In the genomic region with DNA sequence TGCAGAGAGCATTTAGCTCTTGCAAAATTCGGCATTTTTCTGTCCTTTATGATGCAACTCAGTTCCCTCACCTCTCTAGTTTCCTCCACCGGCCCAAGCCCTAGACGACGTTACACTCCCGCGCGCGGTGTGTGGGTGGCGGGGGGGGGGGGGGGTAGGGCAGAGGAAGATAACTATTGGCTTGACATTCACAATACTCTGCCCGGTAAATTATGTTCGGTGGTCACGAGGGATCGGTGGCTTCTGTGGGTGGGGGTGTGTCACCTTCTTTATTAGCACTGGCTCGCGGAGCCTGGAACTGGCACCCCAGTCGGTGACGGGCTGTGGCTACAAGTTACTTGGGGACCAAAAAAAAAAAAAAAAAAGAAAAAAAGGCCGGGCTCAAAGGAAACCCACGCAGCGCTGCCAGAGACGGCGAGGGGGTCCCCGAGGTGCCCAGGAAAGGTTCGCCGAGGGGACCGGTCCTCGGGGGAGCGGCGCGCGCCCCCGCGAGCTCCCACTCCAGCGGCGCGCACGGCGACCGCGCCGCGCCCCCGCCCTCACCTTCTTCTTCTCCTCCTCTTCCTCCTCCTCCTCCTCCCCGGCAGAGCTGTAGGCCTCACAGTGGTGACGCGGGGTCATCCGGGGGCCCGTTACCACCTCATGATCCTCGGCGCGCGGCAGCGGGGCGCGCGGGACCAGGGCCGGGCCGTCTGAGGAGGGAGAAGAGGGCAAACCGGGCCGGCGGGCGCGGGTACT, we compare ENCODE assay signal across 8 mouse cellular contexts. TPM values are rescaled to one million over a fixed set of nuclear protein-coding genes. Genes with fewer than 3 reads are reported as not detected.
DNase-seq lines count a peak whose midpoint lies in the region; ATAC-seq and TF ChIP-seq lines count a peak whose summit lies in the region.

No protein-coding gene starts in this region.

- no peak; the same call in 1 of the 2 replicates for TF ChIP-seq POLR2A in bone marrow, adult 2 months (IDR thresholded peaks at IDR 0.05; ENCODE audit: borderline replicate concordance, control insufficient read depth, low read depth, low read length)
- no peak; the same call in 1 of the 2 replicates for TF ChIP-seq POLR2A in embryonic fibroblast, embryonic 13.5 days (IDR thresholded peaks at IDR 0.05; ENCODE audit: low read depth, low read length)
- TF ChIP-seq POLR2A in myocyte (IDR thresholded peaks at IDR 0.05; ENCODE audit: insufficient read length, low read depth), result no peak

- H3K9ac ChIP-seq in heart, embryonic 11.5 days (ENCODE audit: low read depth, low read length), result peak overlapping the region; percentile 98
- peak overlapping the region; percentile 97 for H3K9ac ChIP-seq in kidney, embryonic 15.5 days
- H3K9ac ChIP-seq in liver, embryonic 11.5 days (ENCODE audit: low read depth, low read length), result peak overlapping the region; percentile 91

- ATAC-seq in heart, embryonic 11.5 days (replicated peaks; ENCODE audit: insufficient number of reproducible peaks, low FRiP score, low TSS enrichment), result peak; percentile 67
- ATAC-seq in kidney, embryonic 15.5 days (replicated peaks; ENCODE audit: low FRiP score), result peak; percentile 66
- ATAC-seq in liver, embryonic 11.5 days (replicated peaks; ENCODE audit: low FRiP score), result peak; percentile 69

- H3K27ac ChIP-seq in bone marrow, adult 2 months (ENCODE audit: control insufficient read depth, insufficient read depth, low read depth, low read length, poor library complexity), result peak overlapping the region; percentile 99
- peak overlapping the region; percentile 54; the same call in 1 of the 2 replicates for H3K27ac ChIP-seq in embryonic fibroblast, embryonic 13.5 days (ENCODE audit: insufficient read depth, low read length)
- H3K27ac ChIP-seq in heart, embryonic 11.5 days (ENCODE audit: low read depth, low read length), result peak overlapping the region; percentile 95
- peak overlapping the region; percentile 96 for H3K27ac ChIP-seq in kidney, embryonic 15.5 days
- peak overlapping the region; percentile 93 for H3K27ac ChIP-seq in liver, embryonic 11.5 days (ENCODE audit: low read depth, low read length)

- peaks cover 34% of the 10 kb centered on the region for H3K79me2 ChIP-seq in C2C12 (ENCODE audit: control insufficient read depth, insufficient read depth)
- peaks cover 39% of the 10 kb centered on the region for H3K79me2 ChIP-seq in myocyte (ENCODE audit: control insufficient read depth, insufficient read depth)

- H3ac ChIP-seq in C2C12 (ENCODE audit: control insufficient read depth, insufficient read length, low read depth) (peak overlapping the region; percentile 55), myocyte (ENCODE audit: control insufficient read depth, insufficient read length) (peak overlapping the region; percentile 99)

- no peaks in the 10 kb centered on the region for H3K4me1 ChIP-seq in bone marrow, adult 2 months (ENCODE audit: control insufficient read depth, insufficient read depth, low read length)
- H3K4me1 ChIP-seq in embryonic fibroblast, embryonic 13.5 days (ENCODE audit: control insufficient read depth, insufficient read depth, low read length), result peaks cover 2% of the 10 kb centered on the region
- H3K4me1 ChIP-seq in heart, embryonic 11.5 days (ENCODE audit: control insufficient read depth, insufficient read depth, low read length), result peaks cover 7% of the 10 kb centered on the region; the same call in 1 of the 2 replicates
- H3K4me1 ChIP-seq in kidney, embryonic 15.5 days, result peaks cover 17% of the 10 kb centered on the region
- H3K4me1 ChIP-seq in liver, embryonic 11.5 days (replicated peaks; ENCODE audit: control insufficient read depth, insufficient read depth, low read length), result peaks cover 3% of the 10 kb centered on the region; the same call in 1 of the 2 replicates

- under 1% methylated on average over 63 of the region's 63 CpGs for WGBS in bone marrow, adult 2 months
- WGBS in heart, embryonic 11.5 days (ENCODE audit: insufficient replicate concordance), result under 1% methylated on average over 59 of the region's 63 CpGs
- under 1% methylated on average over 43 of the region's 63 CpGs for WGBS in kidney, embryonic 15.5 days
- WGBS in liver, embryonic 11.5 days, result under 1% methylated on average over 56 of the region's 63 CpGs

- no peaks in the 10 kb centered on the region for H3K27me3 ChIP-seq in C2C12 (ENCODE audit: control insufficient read depth, insufficient read depth, insufficient read length)
- no peaks in the 10 kb centered on the region for H3K27me3 ChIP-seq in heart, embryonic 11.5 days (ENCODE audit: control insufficient read depth, insufficient read depth, low read length)
- H3K27me3 ChIP-seq in kidney, embryonic 15.5 days, result no peaks in the 10 kb centered on the region
- no peaks in the 10 kb centered on the region for H3K27me3 ChIP-seq in liver, embryonic 11.5 days (replicated peaks; ENCODE audit: control insufficient read depth, insufficient read depth, low read length)
- no peaks in the 10 kb centered on the region for H3K27me3 ChIP-seq in myocyte (ENCODE audit: control insufficient read depth, insufficient read depth, insufficient read length)
- no peaks in the 10 kb centered on the region for H3K27me3 ChIP-seq in splenic B cell, adult 2 months (ENCODE audit: control insufficient read depth, insufficient read depth, low read length, poor library complexity, severe bottlenecking)

- H3K4me2 ChIP-seq in heart, embryonic 11.5 days, result peak overlapping the region; percentile 87
- H3K4me2 ChIP-seq in kidney, embryonic 15.5 days, result peak overlapping the region; percentile 71
- H3K4me2 ChIP-seq in liver, embryonic 11.5 days, result peak overlapping the region; percentile 90
- H3K4me2 ChIP-seq in myocyte (ENCODE audit: low read depth), result peak overlapping the region; percentile 82

- H3K36me3 ChIP-seq in C2C12 (ENCODE audit: control insufficient read depth, insufficient read depth), result peaks cover 14% of the 10 kb centered on the region
- peaks cover 2% of the 10 kb centered on the region for H3K36me3 ChIP-seq in heart, embryonic 11.5 days (ENCODE audit: control insufficient read depth, insufficient read depth, low read length)
- peaks cover 15% of the 10 kb centered on the region for H3K36me3 ChIP-seq in kidney, embryonic 15.5 days
- peaks cover 5% of the 10 kb centered on the region; the same call in 1 of the 2 replicates for H3K36me3 ChIP-seq in liver, embryonic 11.5 days (ENCODE audit: control insufficient read depth, insufficient read depth, low read length)
- H3K36me3 ChIP-seq in myocyte (ENCODE audit: control insufficient read depth, insufficient read depth), result peaks cover 6% of the 10 kb centered on the region
- peaks cover 2% of the 10 kb centered on the region; the same call in 1 of the 2 replicates for H3K36me3 ChIP-seq in splenic B cell, adult 2 months (ENCODE audit: control insufficient read depth, insufficient read depth, low read length, poor library complexity, severe bottlenecking)

- peak; percentile 69 for DNase-seq in liver, embryonic 11.5 days (ENCODE audit: low spot score)
- peak; percentile 77 for DNase-seq in splenic B cell, adult 2 months (ENCODE audit: low read depth, low spot score)

- peak overlapping the region; percentile 63 for H3K4me3 ChIP-seq in C2C12 (ENCODE audit: insufficient read depth, poor library complexity, severe bottlenecking)
- peak overlapping the region; percentile 98 for H3K4me3 ChIP-seq in bone marrow, adult 2 months (replicated peaks; ENCODE audit: control insufficient read depth, low read depth, low read length)
- H3K4me3 ChIP-seq in embryonic fibroblast, embryonic 13.5 days (ENCODE audit: insufficient read depth, low read length), result peak overlapping the region; percentile 70
- peak overlapping the region; percentile 97 for H3K4me3 ChIP-seq in heart, embryonic 11.5 days (ENCODE audit: low read depth, low read length)
- peak overlapping the region; percentile 95 for H3K4me3 ChIP-seq in kidney, embryonic 15.5 days (replicated peaks)
- peak overlapping the region; percentile 90 for H3K4me3 ChIP-seq in liver, embryonic 11.5 days (ENCODE audit: low read depth, low read length)
- peak overlapping the region; percentile 67 for H3K4me3 ChIP-seq in myocyte

- H3K9me3 ChIP-seq in heart, embryonic 11.5 days (replicated peaks; ENCODE audit: control insufficient read depth, low read length), result no peaks in the 10 kb centered on the region
- no peaks in the 10 kb centered on the region for H3K9me3 ChIP-seq in kidney, embryonic 15.5 days (replicated peaks)
- H3K9me3 ChIP-seq in liver, embryonic 11.5 days (ENCODE audit: control insufficient read depth, low read length), result no peaks in the 10 kb centered on the region

- H3K79me3 ChIP-seq in C2C12 (ENCODE audit: low read depth), result peaks cover 28% of the 10 kb centered on the region

- TF ChIP-seq CTCF in C2C12 (IDR thresholded peaks at IDR 0.05; ENCODE audit: control insufficient read depth, insufficient read depth, insufficient read length), result no peak
- no peak for TF ChIP-seq CTCF in bone marrow, adult 2 months (IDR thresholded peaks at IDR 0.05; ENCODE audit: control insufficient read depth, insufficient read depth, low read length)
- TF ChIP-seq CTCF in embryonic fibroblast, embryonic 13.5 days (IDR thresholded peaks at IDR 0.05; ENCODE audit: borderline replicate concordance, insufficient read depth, low read length), result no peak

TF ChIP-seq in C2C12, 6 proteins besides CTCF, POLR2A, EP300 and RAD21 (continues in another document):
- TF ChIP-seq FOSL1 (IDR thresholded peaks at IDR 0.05; ENCODE audit: insufficient read depth, low read length, poor library complexity, severe bottlenecking), result no peak

TF ChIP-seq in myocyte, 11 proteins besides CTCF, POLR2A, EP300 and RAD21 (continues in another document):
- no peak for TF ChIP-seq SRF (IDR thresholded peaks at IDR 0.05; ENCODE audit: control insufficient read depth, insufficient read length, low read depth)

RNA-seq across cellular contexts. Expression of a gene that starts 0.8 kb away (rescaled TPM):
- polyA plus RNA-seq in C2C12 (2012; fragmentation: generic; extraction: Trizol), result 82.3 TPM
- 73.8 and 76.8 TPM in 2 replicates for polyA plus RNA-seq in bone marrow, adult 2 months (2011; ENCODE audit: insufficient read depth, insufficient read length, low replicate concordance, missing spikeins)
- 133 and 211 TPM in 2 replicates for polyA plus RNA-seq in embryonic fibroblast, embryonic 13.5 days (2011; ENCODE audit: insufficient read length, low read depth, missing spikeins)
- polyA plus RNA-seq in heart, embryonic 11.5 days (2014; fragmentation: Nextera tagmentation; extraction: Ambion mirVana), result 96.5 and 99.1 TPM in 2 replicates
- polyA plus RNA-seq in kidney, embryonic 15.5 days (2015; fragmentation: Nextera tagmentation; extraction: Ambion mirVana), result 111 and 124 TPM in 2 replicates
- 67.8 and 69.4 TPM in 2 replicates for polyA plus RNA-seq in liver, embryonic 11.5 days (2014; fragmentation: Nextera tagmentation; extraction: Ambion mirVana)
- polyA plus RNA-seq in myocyte (2012; fragmentation: generic; extraction: Trizol), result 132 TPM

RNA-seq across cellular contexts. Expression of a gene that starts 0.8 kb away (rescaled TPM):
- polyA plus RNA-seq in C2C12 (2012; fragmentation: generic; extraction: Trizol), result not detected
- polyA plus RNA-seq in bone marrow, adult 2 months (2011; ENCODE audit: insufficient read depth, insufficient read length, low replicate concordance, missing spikeins), result 3.7 and 4.8 TPM in 2 replicates
- polyA plus RNA-seq in embryonic fibroblast, embryonic 13.5 days (2011; ENCODE audit: insufficient read length, low read depth, missing spikeins), result not detected in 2 replicates
- polyA plus RNA-seq in heart, embryonic 11.5 days (2014; fragmentation: Nextera tagmentation; extraction: Ambion mirVana), result 1.2 and 1.6 TPM in 2 replicates
- 2.0 and 2.5 TPM in 2 replicates for polyA plus RNA-seq in kidney, embryonic 15.5 days (2015; fragmentation: Nextera tagmentation; extraction: Ambion mirVana)
- polyA plus RNA-seq in liver, embryonic 11.5 days (2014; fragmentation: Nextera tagmentation; extraction: Ambion mirVana), result 1.4 and 2.2 TPM in 2 replicates
- polyA plus RNA-seq in myocyte (2012; fragmentation: generic; extraction: Trizol), result not detected

Comparison
In these comparisons a context has a peak if more than half of its experiments do, and no peak if none do; other contexts are left out.
1. Peak in every context shown above with its lines: DNase-seq, ATAC-seq, H3K4me3 ChIP-seq and H3K27ac ChIP-seq.